Mouse (Mus musculus) limb, embryonic 15.5 days (tissue): ENCODE data around the gene Cplx3. TPM values are rescaled to one million over a fixed set of nuclear protein-coding genes. Genes with fewer than 3 reads are reported as not detected.

Experiments used
- ATAC-seq: fragments of 200-750 bp; cut with Nextera tagmentation; 2 replicates; pipeline ENCODE4 v1.8.0; 2017; ENCODE audit warnings: low read depth, moderate TSS enrichment; ENCODE audit not compliant: insufficient number of reproducible peaks, low FRiP score, low TSS enrichment
- H3K27ac ChIP-seq: fragments of 300-500 bp; sonication (generic); 2 replicates; pipeline ENCODE4 v1.5.1; 2015; ENCODE audit warnings: moderate library complexity, mild to moderate bottlenecking, inconsistent platforms
- H3K27me3 ChIP-seq: fragments of 300-500 bp; sonication (generic); 2 replicates; pipeline ENCODE4 v1.6.1; 2015; ENCODE audit warnings: inconsistent platforms
- H3K36me3 ChIP-seq: fragments of 300-500 bp; sonication (generic); 2 replicates; pipeline ENCODE4 v1.6.1; 2015; ENCODE audit warnings: inconsistent platforms
- H3K4me1 ChIP-seq: fragments of 300-500 bp; sonication (generic); 2 replicates; pipeline ENCODE4 v1.6.1; 2015; ENCODE audit warnings: inconsistent platforms
- H3K4me2 ChIP-seq: fragments of 300-500 bp; sonication (generic); 2 replicates; pipeline ENCODE4 v1.6.1; 2015; ENCODE audit warnings: mild to moderate bottlenecking, inconsistent platforms
- H3K4me3 ChIP-seq: fragments of 300-500 bp; sonication (generic); 2 replicates; pipeline ENCODE4 v1.5.1; 2015; ENCODE audit warnings: mild to moderate bottlenecking, inconsistent platforms
- H3K9ac ChIP-seq: fragments of 300-500 bp; sonication (generic); 2 replicates; pipeline ENCODE4 v1.6.1; 2015; ENCODE audit warnings: inconsistent platforms
- H3K9me3 ChIP-seq: fragments of 300-500 bp; sonication (generic); 2 replicates; pipeline ENCODE4 v1.6.1; 2016; ENCODE audit warnings: inconsistent platforms
- WGBS: fragments of 180-500 bp; shearing (Covaris S2); methylation state at CpG from one replicate; pipeline ENCODE4 v1.1.7; 2015; 5-methylcytosine and 5-hydroxymethylcytosine counted together
- polyA plus RNA-seq: library from polyadenylated mRNA; unstranded; fragments of >200 nt; fragmentation: Nextera tagmentation; extraction: Ambion mirVana; gene quantifications from 2 replicates; pipeline ENCODE4 v1.2.1, GENCODE M21; 2015

Cplx3 gene
- polyA plus RNA-seq, 1 experiment from 2014 or later, result not detected

DNA sequence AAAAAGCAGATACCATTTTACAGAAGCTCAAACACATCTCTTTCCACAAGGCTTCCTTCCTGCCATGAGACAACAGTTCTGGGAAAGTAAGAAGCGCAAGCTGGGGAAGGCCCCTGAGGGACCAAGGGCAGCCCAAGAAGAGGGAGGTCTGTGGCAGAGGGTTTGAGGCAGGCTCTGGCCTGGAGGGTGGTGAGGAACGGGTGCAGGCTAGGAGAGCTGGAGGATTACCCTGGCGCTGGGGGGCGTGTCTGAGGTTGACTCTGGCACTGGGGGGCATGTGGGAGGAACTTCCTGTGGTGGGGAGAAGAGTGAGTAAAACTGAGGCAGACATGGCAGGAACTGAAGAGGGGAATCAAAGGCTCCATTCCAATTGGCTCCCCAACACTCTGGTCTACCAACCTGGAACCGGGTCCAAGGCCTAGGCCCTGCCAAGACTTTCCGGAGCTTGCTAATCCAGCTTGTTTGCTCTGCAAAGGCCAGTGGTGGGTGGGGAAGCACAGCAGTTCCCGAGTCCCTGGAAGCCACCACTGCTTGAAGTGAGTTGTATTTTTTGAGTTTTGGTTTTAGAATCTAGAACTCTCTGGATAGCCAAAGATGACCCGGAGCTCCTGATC, 11.6 kb upstream of the Cplx3 start:
- ATAC-seq, result no peak
- 69% methylated on average over 8 of the region's 8 CpGs for WGBS
- no peaks in the 10 kb centered on the region for H3K4me1 ChIP-seq

DNA sequence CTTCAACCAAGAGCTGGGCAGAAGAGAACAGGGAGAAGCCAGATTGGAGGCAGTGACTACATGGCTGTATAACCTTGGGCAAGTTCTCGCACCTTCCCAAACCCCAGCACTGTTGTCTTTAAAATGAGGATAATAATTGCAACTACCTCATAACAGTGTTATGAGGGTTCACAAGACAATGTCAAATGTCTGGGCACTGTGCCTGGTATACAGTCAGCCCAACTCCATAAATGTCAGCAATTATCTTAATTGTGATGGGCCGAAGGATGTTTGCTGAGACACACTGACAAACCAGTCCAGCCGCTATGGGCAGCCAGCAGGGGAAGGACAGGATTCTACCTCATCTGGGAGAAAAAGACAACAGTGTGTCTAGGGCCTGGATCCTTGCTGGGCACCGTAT, 8.7 kb upstream of the Cplx3 start:
- H3K27me3 ChIP-seq, result no peaks in the 10 kb centered on the region
- 74% methylated on average over 4 of the region's 4 CpGs for WGBS
- no peak overlapping the region for H3K4me2 ChIP-seq
- H3K9ac ChIP-seq, result no peak overlapping the region
- H3K4me3 ChIP-seq, result no peak overlapping the region
- H3K9me3 ChIP-seq, result no peaks in the 10 kb centered on the region
- no peaks in the 10 kb centered on the region for H3K36me3 ChIP-seq
- ATAC-seq, result no peak
- no peak overlapping the region for H3K27ac ChIP-seq
- H3K4me1 ChIP-seq, result no peaks in the 10 kb centered on the region; the same call in 1 of the 2 replicates

More for the DNA sequence above, 11.6 kb upstream of the Cplx3 start:
- Histone ChIP-seq H3K9me3 (no peaks in the 10 kb centered on the region), H3K4me2 (no peak overlapping the region), H3K27me3 (no peaks in the 10 kb centered on the region), H3K9ac (no peak overlapping the region), H3K4me3 (no peak overlapping the region), H3K27ac (no peak overlapping the region), H3K36me3 (no peaks in the 10 kb centered on the region)

DNA sequence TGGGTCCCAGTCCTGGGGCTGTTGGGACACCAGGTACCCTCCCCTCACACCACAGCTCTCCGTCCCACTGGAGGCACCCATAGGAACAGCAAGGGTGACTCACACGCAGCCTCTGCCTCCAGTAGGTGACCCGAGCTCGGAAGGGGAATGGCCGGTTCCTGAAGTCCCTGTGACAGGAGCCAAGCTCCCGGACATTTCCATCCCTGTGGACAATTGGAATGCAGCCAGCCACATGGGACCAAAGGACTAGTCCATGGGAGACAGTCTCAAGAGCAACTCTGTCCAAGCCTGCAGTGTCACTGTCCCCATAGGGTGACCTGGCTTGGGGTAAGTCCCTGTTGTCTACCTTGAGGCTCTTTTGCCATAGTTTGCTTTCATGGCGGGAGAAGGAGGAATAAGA, 7.9 kb upstream of the Cplx3 start:
- Histone ChIP-seq H3K4me2 (no peak overlapping the region), H3K4me1 (no peaks in the 10 kb centered on the region; the same call in 1 of the 2 replicates), H3K4me3 (no peak overlapping the region), H3K36me3 (no peaks in the 10 kb centered on the region), H3K27me3 (no peaks in the 10 kb centered on the region), H3K27ac (no peak overlapping the region), H3K9me3 (no peaks in the 10 kb centered on the region), H3K9ac (no peak overlapping the region)
- no peak for ATAC-seq
- WGBS, result 81% methylated on average over 7 of the region's 7 CpGs

- no peaks in the 10 kb centered on the region for H3K9me3 ChIP-seq
- no peaks in the 10 kb centered on the region; the same call in 1 of the 2 replicates for H3K27me3 ChIP-seq
- H3K4me3 ChIP-seq, result no peak overlapping the region
- 75% methylated on average over 7 of the region's 7 CpGs for WGBS
- ATAC-seq, result no peak
- H3K27ac ChIP-seq, result no peak overlapping the region
- H3K4me2 ChIP-seq, result no peak overlapping the region
- H3K4me1 ChIP-seq, result no peaks in the 10 kb centered on the region; the same call in 1 of the 2 replicates
- H3K36me3 ChIP-seq, result no peaks in the 10 kb centered on the region
- no peak overlapping the region for H3K9ac ChIP-seq
Observed at GRCm38 (mm10) chr9:57612587-57612986, 6.5 kb upstream of the Cplx3 start.

- Histone ChIP-seq H3K9ac (no peak overlapping the region), H3K4me3 (no peak overlapping the region), H3K36me3 (no peaks in the 10 kb centered on the region), H3K4me2 (no peak overlapping the region), H3K4me1 (peaks cover 5% of the 10 kb centered on the region), H3K9me3 (no peaks in the 10 kb centered on the region), H3K27me3 (peaks cover 17% of the 10 kb centered on the region), H3K27ac (no peak overlapping the region)
- ATAC-seq, result no peak
- 48% methylated on average over 3 of the region's 3 CpGs for WGBS
Observed at GRCm38 (mm10) chr9:57610359-57610826, 4.3 kb upstream of the Cplx3 start.

GRCm38 (mm10) chr9:57609803-57610202, 3.7 kb upstream of the Cplx3 start:
- no peak for ATAC-seq
- Histone ChIP-seq H3K9ac (no peak overlapping the region), H3K36me3 (no peaks in the 10 kb centered on the region), H3K4me3 (no peak overlapping the region), H3K4me2 (no peak overlapping the region), H3K4me1 (peaks cover 5% of the 10 kb centered on the region), H3K9me3 (no peaks in the 10 kb centered on the region), H3K27ac (no peak overlapping the region), H3K27me3 (peaks cover 20% of the 10 kb centered on the region)
- WGBS, result 49% methylated on average over 3 of the region's 3 CpGs

DNA sequence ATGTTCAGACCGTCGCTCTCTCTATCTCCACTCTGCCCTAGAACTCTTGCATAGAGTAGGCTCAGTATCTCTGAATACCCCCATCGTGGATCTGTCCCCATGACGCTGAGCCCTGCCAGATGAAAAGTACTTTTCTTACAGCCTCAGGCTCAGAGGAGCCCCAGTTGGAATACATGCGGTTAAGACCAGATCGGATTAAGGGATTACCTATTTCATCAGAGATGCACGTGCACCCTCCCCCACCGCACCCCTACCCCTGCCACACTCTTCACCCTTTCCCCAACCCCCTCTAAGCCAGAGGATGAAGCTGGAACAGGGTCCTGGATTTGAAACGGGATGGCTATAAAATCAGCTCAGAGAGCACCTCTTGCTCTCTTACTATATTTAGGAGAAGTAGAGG, 578 bp downstream of the Cplx3 start:
- Histone ChIP-seq H3K36me3 (no peaks in the 10 kb centered on the region), H3K4me1 (peaks cover 16% of the 10 kb centered on the region), H3K9me3 (no peaks in the 10 kb centered on the region), H3K27ac (no peak overlapping the region), H3K9ac (no peak overlapping the region), H3K27me3 (peaks cover 22% of the 10 kb centered on the region), H3K4me3 (no peak overlapping the region), H3K4me2 (no peak overlapping the region)
- WGBS, result 21% methylated on average over 9 of the region's 9 CpGs
- no peak for ATAC-seq

DNA sequence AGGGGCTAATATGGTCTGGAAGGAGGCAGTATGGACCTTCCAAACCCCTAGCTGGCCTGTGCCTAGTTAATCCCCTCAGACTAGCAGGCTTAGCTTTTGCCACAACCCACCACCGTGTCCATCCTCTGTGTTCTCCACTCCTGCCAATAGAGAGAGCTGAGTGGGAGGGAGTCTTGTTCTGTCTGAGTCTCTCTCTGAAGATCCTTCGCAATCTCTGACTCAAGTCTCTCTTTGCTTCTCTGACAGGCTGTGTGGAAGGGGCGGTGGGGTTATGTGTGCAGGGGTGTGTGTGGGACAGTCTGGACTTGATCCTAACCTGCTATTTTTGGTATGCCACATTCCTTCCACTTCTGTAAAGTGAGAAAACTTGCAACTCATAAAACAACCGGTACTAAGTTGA, 1.2 kb downstream of the Cplx3 start:
- no peak overlapping the region for H3K27ac ChIP-seq
- 73% methylated on average over 4 of the region's 4 CpGs for WGBS
- H3K4me2 ChIP-seq, result no peak overlapping the region
- peaks cover 16% of the 10 kb centered on the region for H3K4me1 ChIP-seq
- H3K4me3 ChIP-seq, result no peak overlapping the region
- H3K9me3 ChIP-seq, result no peaks in the 10 kb centered on the region
- no peak for ATAC-seq
- no peaks in the 10 kb centered on the region for H3K36me3 ChIP-seq
- H3K27me3 ChIP-seq, result peaks cover 22% of the 10 kb centered on the region
- no peak overlapping the region for H3K9ac ChIP-seq

GRCm38 (mm10) chr9:57602098-57602497, 4.0 kb downstream of the Cplx3 start:
- ATAC-seq, result no peak
- Histone ChIP-seq H3K9ac (no peak overlapping the region), H3K36me3 (no peaks in the 10 kb centered on the region), H3K27me3 (peaks cover 22% of the 10 kb centered on the region), H3K27ac (no peak overlapping the region), H3K4me3 (no peak overlapping the region), H3K4me2 (no peak overlapping the region), H3K4me1 (peaks cover 22% of the 10 kb centered on the region), H3K9me3 (no peaks in the 10 kb centered on the region)
- 52% methylated on average over 8 of the region's 8 CpGs for WGBS

DNA sequence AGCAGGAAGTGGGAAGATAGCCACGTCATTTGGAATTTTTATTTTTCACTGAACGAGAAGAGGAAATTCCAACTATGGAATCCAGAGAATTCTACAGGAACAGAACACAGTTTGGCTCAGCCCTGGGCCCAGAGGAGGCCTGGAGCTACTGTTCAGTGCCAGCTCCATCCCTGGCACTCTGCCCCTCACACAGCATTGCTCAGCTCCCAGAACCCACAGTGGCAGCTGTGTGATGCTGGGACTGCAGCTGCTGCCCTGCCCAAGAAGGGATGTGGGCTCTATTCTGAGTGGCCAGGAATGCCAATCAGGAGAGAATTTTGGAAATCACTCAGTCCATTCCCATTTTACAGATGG, 4.8 kb downstream of the Cplx3 start:
- no peaks in the 10 kb centered on the region for H3K9me3 ChIP-seq
- 21% methylated on average over 2 of the region's 2 CpGs for WGBS
- peaks cover 14% of the 10 kb centered on the region for H3K27me3 ChIP-seq
- no peak overlapping the region for H3K27ac ChIP-seq
- H3K36me3 ChIP-seq, result peaks cover 3% of the 10 kb centered on the region
- no peak overlapping the region for H3K4me2 ChIP-seq
- ATAC-seq, result no peak
- H3K4me3 ChIP-seq, result no peak overlapping the region
- peaks cover 22% of the 10 kb centered on the region for H3K4me1 ChIP-seq
- no peak overlapping the region for H3K9ac ChIP-seq

- no peak overlapping the region for H3K4me3 ChIP-seq
- ATAC-seq, result peak; percentile 43; the same call in 1 of the 2 replicates
- peaks cover 7% of the 10 kb centered on the region for H3K36me3 ChIP-seq
- peaks cover 9% of the 10 kb centered on the region for H3K27me3 ChIP-seq
- WGBS, result 7% methylated on average over 3 of the region's 3 CpGs
- no peak overlapping the region for H3K9ac ChIP-seq
- H3K27ac ChIP-seq, result no peak overlapping the region
- peaks cover 17% of the 10 kb centered on the region for H3K4me1 ChIP-seq
- H3K9me3 ChIP-seq, result no peaks in the 10 kb centered on the region
- no peak overlapping the region for H3K4me2 ChIP-seq
Observed at GRCm38 (mm10) chr9:57600620-57601352, 5.3 kb downstream of the Cplx3 start.

GRCm38 (mm10) chr9:57598851-57599563, 7.1 kb downstream of the Cplx3 start:
- no peaks in the 10 kb centered on the region for H3K9me3 ChIP-seq
- peaks cover 17% of the 10 kb centered on the region for H3K4me1 ChIP-seq
- no peak for ATAC-seq
- H3K4me2 ChIP-seq, result no peak overlapping the region
- no peak overlapping the region for H3K9ac ChIP-seq
- H3K36me3 ChIP-seq, result peaks cover 23% of the 10 kb centered on the region
- 51% methylated on average over 8 of the region's 8 CpGs for WGBS
- no peaks in the 10 kb centered on the region for H3K27me3 ChIP-seq
- no peak overlapping the region for H3K27ac ChIP-seq
- H3K4me3 ChIP-seq, result no peak overlapping the region
